Mouse (Mus musculus) liver, embryonic 13.5 days (tissue): ENCODE results near the gene D630003M21Rik. TPM values are rescaled to one million over a fixed set of nuclear protein-coding genes. Genes with fewer than 3 reads are reported as not detected.
A peak's percentile ranks its signal among the peaks of the same experiment; 100 is the strongest.

Source experiments
- ATAC-seq: fragments of 200-750 bp; cut with Nextera tagmentation; 2 replicates; pipeline ENCODE4 v1.8.0; 2017; ENCODE audit warnings: low read depth, mild to moderate bottlenecking, moderate number of reproducible peaks, moderate library complexity
- DNase-seq: peaks from one replicate; pipeline ENCODE4 v3.0.0; 2022
- H3K27ac ChIP-seq: fragments of 300-500 bp; sonication (generic); 2 replicates; pipeline ENCODE4 v1.5.1; 2015; ENCODE audit warnings: moderate library complexity, mild to moderate bottlenecking, inconsistent platforms
- H3K27me3 ChIP-seq: fragments of 300-500 bp; sonication (generic); 2 replicates; pipeline ENCODE4 v1.6.1; 2015; ENCODE audit warnings: mild to moderate bottlenecking, inconsistent platforms
- H3K36me3 ChIP-seq: fragments of 300-500 bp; sonication (generic); 2 replicates; pipeline ENCODE4 v1.6.1; 2015; ENCODE audit warnings: mild to moderate bottlenecking, inconsistent platforms
- H3K4me1 ChIP-seq: fragments of 300-500 bp; sonication (generic); replicated peaks from 2 replicates; pipeline ENCODE4 v1.6.1; 2015; ENCODE audit warnings: inconsistent platforms
- H3K4me2 ChIP-seq: fragments of 300-500 bp; sonication (generic); 2 replicates; pipeline ENCODE4 v1.6.1; 2015; ENCODE audit warnings: inconsistent platforms, mild to moderate bottlenecking, moderate library complexity
- H3K4me3 ChIP-seq: fragments of 300-500 bp; sonication (generic); replicated peaks from 2 replicates; pipeline ENCODE4 v1.5.1; 2015; ENCODE audit warnings: mild to moderate bottlenecking, inconsistent platforms
- H3K9ac ChIP-seq: fragments of 300-500 bp; sonication (generic); 2 replicates; pipeline ENCODE4 v1.6.1; 2015; ENCODE audit warnings: mild to moderate bottlenecking, inconsistent platforms
- H3K9me3 ChIP-seq: fragments of 300-500 bp; sonication (generic); replicated peaks from 2 replicates; pipeline ENCODE4 v1.6.1; 2016; ENCODE audit warnings: inconsistent platforms
- WGBS: fragments of 180-500 bp; shearing (Covaris S2); methylation state at CpG from one replicate; pipeline ENCODE4 v1.1.7; 2015; ENCODE audit not compliant: insufficient replicate concordance; 5-methylcytosine and 5-hydroxymethylcytosine counted together
- polyA plus RNA-seq: library from polyadenylated mRNA; unstranded; fragments of >200 nt; fragmentation: Nextera tagmentation; extraction: Ambion mirVana; gene quantifications from 2 replicates; pipeline ENCODE4 v1.2.1, GENCODE M21; 2015

Gene D630003M21Rik
- polyA plus RNA-seq, 1 experiment from 2014 or later = 0.47 TPM

DNA sequence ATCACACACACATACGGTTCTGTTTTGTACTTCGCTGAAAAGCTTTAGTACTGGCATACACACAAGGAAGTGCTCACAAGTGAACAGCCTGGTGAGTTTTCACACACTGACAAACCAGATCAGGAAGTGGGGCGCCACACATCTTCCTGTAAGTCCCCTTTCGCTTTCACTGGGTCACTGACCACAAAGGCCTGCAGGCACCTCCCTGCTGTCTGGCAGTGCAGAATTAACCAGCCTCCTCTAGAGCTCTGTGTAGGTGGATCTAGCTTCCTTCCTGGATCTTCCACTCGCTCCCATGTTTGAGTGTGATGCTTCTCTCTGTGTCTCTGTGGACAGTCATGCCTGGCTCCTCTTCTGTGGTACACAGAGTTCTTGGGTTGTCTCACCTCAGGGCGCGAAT is 62.4 kb downstream of the D630003M21Rik start:
- Histone ChIP-seq H3K9me3 (no peaks in the 10 kb centered on the region), H3K4me1 (peaks cover 26% of the 10 kb centered on the region), H3K27me3 (peaks cover 11% of the 10 kb centered on the region; the same call in 1 of the 2 replicates), H3K27ac (peak overlapping the region; percentile 9; the same call in 1 of the 2 replicates), H3K4me2 (peak overlapping the region; percentile 8; the same call in 1 of the 2 replicates), H3K4me3 (no peak overlapping the region), H3K36me3 (no peaks in the 10 kb centered on the region), H3K9ac (no peak overlapping the region)
- WGBS = 17% methylated on average over 7 of the region's 7 CpGs
- DNase-seq = no peak
- peak; percentile 48 for ATAC-seq

- no peaks in the 10 kb centered on the region for H3K36me3 ChIP-seq
- no peak overlapping the region for H3K4me2 ChIP-seq
- no peak overlapping the region for H3K4me3 ChIP-seq
- ATAC-seq (no peak), DNase-seq (no peak)
- H3K4me1 ChIP-seq = peaks cover 35% of the 10 kb centered on the region
- 68% methylated on average over 4 of the region's 4 CpGs for WGBS
- H3K9ac ChIP-seq = no peak overlapping the region
- H3K9me3 ChIP-seq = no peaks in the 10 kb centered on the region
- H3K27me3 ChIP-seq = peaks cover 11% of the 10 kb centered on the region; the same call in 1 of the 2 replicates
- no peak overlapping the region for H3K27ac ChIP-seq
These were observed 63.2 kb downstream of the D630003M21Rik start for GRCm38 (mm10) chr2:158165776-158166175.

DNA sequence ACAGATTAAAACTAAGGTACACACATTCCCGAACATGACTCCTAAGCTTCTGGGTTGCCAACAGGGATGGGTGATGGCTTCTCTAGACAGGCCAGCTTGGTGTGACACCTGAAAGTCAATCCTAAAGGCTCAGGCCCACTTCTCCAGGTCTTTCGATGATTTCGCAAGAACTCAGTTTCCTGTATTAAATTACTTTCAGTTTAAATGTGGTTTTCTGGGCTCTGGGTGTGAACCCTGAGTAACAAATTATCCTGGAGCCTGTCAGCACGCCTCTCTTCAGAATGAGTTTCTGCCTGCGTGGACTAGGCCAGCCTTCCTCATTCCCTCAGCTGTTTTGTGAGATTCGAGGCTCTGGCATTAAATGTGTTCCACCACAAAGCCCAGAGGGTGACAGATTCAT is 66.0 kb downstream of the D630003M21Rik start:
- no peak overlapping the region for H3K27ac ChIP-seq
- H3K4me1 ChIP-seq = peaks cover 45% of the 10 kb centered on the region
- H3K36me3 ChIP-seq = no peaks in the 10 kb centered on the region
- H3K9ac ChIP-seq = no peak overlapping the region; the same call in 1 of the 2 replicates
- ATAC-seq = no peak
- DNase-seq = no peak
- H3K27me3 ChIP-seq = no peaks in the 10 kb centered on the region
- no peak overlapping the region for H3K4me3 ChIP-seq
- 36% methylated on average over 6 of the region's 6 CpGs for WGBS
- H3K9me3 ChIP-seq = no peaks in the 10 kb centered on the region
- H3K4me2 ChIP-seq = no peak overlapping the region

DNA sequence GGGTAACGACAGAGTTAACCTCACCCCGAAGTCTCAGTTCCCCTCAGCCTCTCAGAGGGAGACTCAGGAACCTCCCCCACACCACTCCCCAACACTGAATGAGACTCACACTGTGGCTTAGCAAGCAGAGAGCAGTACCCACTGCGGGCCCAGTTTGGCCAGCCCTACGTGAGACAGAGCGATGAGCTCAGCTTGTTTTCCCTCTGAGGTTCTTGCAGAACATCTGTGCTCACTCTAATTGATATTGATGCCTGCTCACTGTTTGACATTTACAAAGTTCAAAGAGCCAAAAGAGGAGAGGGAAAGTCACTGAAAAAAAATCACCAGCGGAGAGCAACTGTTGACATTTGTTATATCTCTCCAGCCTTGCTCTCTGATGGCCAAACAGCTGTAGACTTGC is 67.3 kb downstream of the D630003M21Rik start:
- H3K36me3 ChIP-seq = no peaks in the 10 kb centered on the region
- H3K4me1 ChIP-seq = peaks cover 39% of the 10 kb centered on the region
- no peak overlapping the region for H3K4me2 ChIP-seq
- no peaks in the 10 kb centered on the region for H3K9me3 ChIP-seq
- no peak overlapping the region for H3K4me3 ChIP-seq
- H3K27ac ChIP-seq = no peak overlapping the region
- ATAC-seq = no peak
- H3K27me3 ChIP-seq = no peaks in the 10 kb centered on the region
- WGBS = 58% methylated on average over 6 of the region's 6 CpGs
- no peak overlapping the region for H3K9ac ChIP-seq
- no peak for DNase-seq

DNA sequence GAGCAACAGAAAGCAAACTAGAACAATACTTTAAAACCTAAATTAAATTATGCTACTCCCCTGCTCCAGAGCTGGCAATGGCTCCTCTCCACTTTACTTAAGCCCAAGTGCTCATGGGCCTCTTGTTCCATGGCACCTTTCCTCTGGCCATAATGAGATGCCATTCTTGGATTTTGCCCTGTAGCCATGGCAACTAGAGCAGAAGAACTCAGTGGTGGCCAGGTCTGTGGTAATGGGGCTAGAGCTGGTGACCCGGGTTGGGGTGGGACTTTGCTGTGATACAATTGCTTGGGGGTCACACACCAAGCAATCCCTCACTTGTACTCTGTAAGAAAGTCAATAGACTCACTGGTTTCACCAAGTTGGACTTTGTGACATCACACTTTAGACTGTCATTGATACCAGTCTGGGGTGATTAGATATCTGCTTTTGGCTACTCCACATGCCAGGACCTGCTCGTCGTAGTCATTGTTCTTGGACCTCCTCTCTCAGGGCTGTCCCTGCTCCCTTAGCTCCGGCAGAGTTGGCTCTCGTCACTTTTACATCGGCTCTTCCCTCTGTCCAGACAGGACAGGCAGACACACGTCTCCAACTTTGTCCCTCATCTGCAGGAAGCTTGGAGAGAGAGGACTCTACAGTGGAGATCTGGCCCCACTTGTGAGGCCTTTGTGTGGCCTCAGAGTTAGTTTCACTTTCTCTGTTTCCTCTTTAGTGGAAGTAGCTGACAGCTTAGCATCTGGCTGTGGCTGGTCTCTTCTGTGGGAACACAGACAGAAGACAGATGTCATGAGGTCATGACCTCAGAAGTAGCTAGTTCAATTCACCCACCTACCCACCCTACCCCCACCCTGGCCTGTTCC is 69.4 kb downstream of the D630003M21Rik start:
- WGBS = 15% methylated on average over 7 of the region's 7 CpGs
- Histone ChIP-seq H3K4me3 (peak overlapping the region; percentile 39), H3K4me1 (peaks cover 50% of the 10 kb centered on the region), H3K9me3 (no peaks in the 10 kb centered on the region), H3K27ac (peak overlapping the region; percentile 65), H3K27me3 (no peaks in the 10 kb centered on the region), H3K4me2 (peak overlapping the region; percentile 61), H3K9ac (peak overlapping the region; percentile 62; the same call in 1 of the 2 replicates), H3K36me3 (no peaks in the 10 kb centered on the region)
- DNase-seq (no peak), ATAC-seq (peak; percentile 30; the same call in 1 of the 2 replicates)

DNA sequence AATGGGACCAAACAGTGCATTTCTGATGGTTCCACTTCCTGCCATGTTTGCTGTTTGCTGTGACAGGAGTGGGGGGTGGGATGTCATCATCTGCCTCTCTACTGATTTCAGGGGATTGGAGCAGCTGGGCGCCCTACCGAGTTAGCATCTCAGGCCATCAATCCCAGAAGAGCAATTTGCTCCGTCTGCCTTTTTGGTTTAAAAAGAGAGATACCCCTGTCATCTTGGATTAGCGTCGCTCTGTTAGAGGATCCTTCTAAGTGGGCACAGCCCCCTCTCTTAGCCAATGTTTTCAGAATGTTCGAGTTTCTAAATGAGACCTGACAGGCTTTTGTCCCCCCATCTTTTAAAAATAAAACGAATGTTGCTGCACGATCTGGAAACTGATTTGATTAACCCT is 71.4 kb downstream of the D630003M21Rik start:
- ATAC-seq (no peak), DNase-seq (no peak)
- no peak overlapping the region for H3K27ac ChIP-seq
- H3K4me3 ChIP-seq = no peak overlapping the region
- no peaks in the 10 kb centered on the region for H3K27me3 ChIP-seq
- H3K36me3 ChIP-seq = no peaks in the 10 kb centered on the region
- H3K9ac ChIP-seq = no peak overlapping the region
- WGBS = 73% methylated on average over 8 of the region's 8 CpGs
- no peaks in the 10 kb centered on the region for H3K9me3 ChIP-seq
- no peak overlapping the region for H3K4me2 ChIP-seq
- peaks cover 65% of the 10 kb centered on the region for H3K4me1 ChIP-seq

DNA sequence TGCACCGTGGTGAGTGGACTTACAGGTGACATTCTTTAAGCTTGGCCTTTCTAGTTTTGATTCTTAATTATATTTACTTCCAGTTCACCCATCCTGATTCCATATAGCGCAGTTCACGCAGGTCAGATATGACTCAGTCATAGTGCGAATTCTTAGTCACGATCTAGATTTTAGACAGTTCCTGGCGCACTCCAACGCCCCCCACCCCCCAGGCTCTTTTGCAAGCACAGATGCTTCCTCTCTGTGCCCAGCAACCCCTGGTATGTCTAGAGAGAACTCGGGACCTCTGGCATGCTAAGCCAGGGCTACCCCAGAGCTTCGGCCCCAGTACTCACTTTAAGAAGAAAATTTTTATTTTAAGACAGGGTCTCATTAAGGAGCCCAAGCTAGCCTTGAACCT is 72.5 kb downstream of the D630003M21Rik start:
- 54% methylated on average over 9 of the region's 9 CpGs for WGBS
- peaks cover 70% of the 10 kb centered on the region for H3K4me1 ChIP-seq
- no peak for DNase-seq
- no peaks in the 10 kb centered on the region for H3K9me3 ChIP-seq
- no peaks in the 10 kb centered on the region for H3K36me3 ChIP-seq
- no peaks in the 10 kb centered on the region for H3K27me3 ChIP-seq
- no peak overlapping the region for H3K4me2 ChIP-seq
- no peak overlapping the region for H3K9ac ChIP-seq
- peak overlapping the region; percentile 37 for H3K27ac ChIP-seq
- H3K4me3 ChIP-seq = no peak overlapping the region
- ATAC-seq = no peak

GRCm38 (mm10) chr2:158155615-158156014 is 73.4 kb downstream of the D630003M21Rik start:
- WGBS = 31% methylated on average over 2 of the region's 2 CpGs
- peak overlapping the region; percentile 37; the same call in 1 of the 2 replicates for H3K27ac ChIP-seq
- no peak for ATAC-seq

GRCm38 (mm10) chr2:158155101-158155500 is 73.9 kb downstream of the D630003M21Rik start:
- no peak for ATAC-seq

More at GRCm38 (mm10) chr2:158155615-158156014, 73.4 kb downstream of the D630003M21Rik start:
- no peak overlapping the region for H3K4me2 ChIP-seq
- no peaks in the 10 kb centered on the region for H3K36me3 ChIP-seq
- H3K9me3 ChIP-seq = peaks cover 6% of the 10 kb centered on the region
- H3K9ac ChIP-seq = no peak overlapping the region
- peaks cover 62% of the 10 kb centered on the region for H3K4me1 ChIP-seq
- H3K4me3 ChIP-seq = no peak overlapping the region
- H3K27me3 ChIP-seq = no peaks in the 10 kb centered on the region
- no peak for DNase-seq

GRCm38 (mm10) chr2:158154641-158155040 is 74.4 kb downstream of the D630003M21Rik start:
- Histone ChIP-seq H3K9ac (peak overlapping the region; percentile 74; the same call in 1 of the 2 replicates), H3K9me3 (peaks cover 6% of the 10 kb centered on the region), H3K4me1 (peaks cover 57% of the 10 kb centered on the region), H3K27ac (peak overlapping the region; percentile 85), H3K27me3 (no peaks in the 10 kb centered on the region), H3K4me3 (peak overlapping the region; percentile 64), H3K4me2 (peak overlapping the region; percentile 88), H3K36me3 (no peaks in the 10 kb centered on the region)
- DNase-seq = no peak
- 64% methylated on average over 8 of the region's 8 CpGs for WGBS
- ATAC-seq = 0 out of 2 replicates have a peak, but pooled peaks have one; percentile 3

More at GRCm38 (mm10) chr2:158155101-158155500, 73.9 kb downstream of the D630003M21Rik start:
- Histone ChIP-seq H3K4me2 (no peak overlapping the region), H3K4me3 (no peak overlapping the region), H3K36me3 (no peaks in the 10 kb centered on the region), H3K9me3 (peaks cover 6% of the 10 kb centered on the region), H3K9ac (no peak overlapping the region), H3K4me1 (peaks cover 57% of the 10 kb centered on the region), H3K27ac (peak overlapping the region; percentile 85; the same call in 1 of the 2 replicates), H3K27me3 (no peaks in the 10 kb centered on the region)
- 63% methylated on average over 7 of the region's 7 CpGs for WGBS
- DNase-seq = no peak

GRCm38 (mm10) chr2:158153728-158154343 is 75.2 kb downstream of the D630003M21Rik start:
- Histone ChIP-seq H3K4me1 (peaks cover 51% of the 10 kb centered on the region), H3K27me3 (no peaks in the 10 kb centered on the region), H3K9ac (peak overlapping the region; percentile 74), H3K36me3 (no peaks in the 10 kb centered on the region), H3K4me2 (peak overlapping the region; percentile 88), H3K9me3 (peaks cover 6% of the 10 kb centered on the region), H3K27ac (peak overlapping the region; percentile 85), H3K4me3 (peak overlapping the region; percentile 64)
- ATAC-seq = peak; percentile 57
- WGBS = under 1% methylated on average over 22 of the region's 22 CpGs
- no peak for DNase-seq
